Mouse (Mus musculus) erythroblast, embryonic 14.5 days (primary cell): Measurements from ENCODE around the gene Asl.

ENCODE experiments used
- GATA1 ChIP-seq: IDR thresholded peaks from 2 replicates; pipeline ENCODE4 v1.6.1; 2012; ENCODE audit warnings: low read length, inconsistent platforms, mixed read lengths
- TAL1 ChIP-seq: IDR thresholded peaks from 3 replicates; pipeline ENCODE4 v1.6.1; 2012; ENCODE audit warnings: low read length, inconsistent platforms, mixed read lengths

DNA sequence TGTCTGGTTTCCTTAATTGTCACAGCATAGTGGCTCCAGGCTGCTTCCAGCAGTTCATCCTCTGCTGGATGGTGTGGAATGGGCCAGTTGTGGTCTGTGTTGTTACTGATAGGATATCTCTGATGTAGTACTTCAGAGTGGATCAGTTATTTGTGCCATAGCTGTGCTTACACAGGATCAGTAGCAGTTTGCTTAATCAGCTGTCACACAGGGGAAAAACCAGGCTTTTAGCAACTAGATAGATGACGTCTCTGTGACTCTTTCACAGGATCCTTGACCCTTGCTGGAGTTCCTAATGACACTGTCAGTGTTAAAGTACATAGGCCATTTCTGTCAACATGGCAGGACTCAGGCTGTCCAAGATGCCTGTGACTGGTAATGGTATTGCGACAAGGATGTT, 4.8 kb upstream of the Asl start:
- TF ChIP-seq GATA1, result no peak
- TF ChIP-seq TAL1, result no peak
